Mouse (Mus musculus) CH12.LX (cell line): Measurements from ENCODE around the gene Tcea3. TPM values are rescaled to one million over a fixed set of nuclear protein-coding genes. Genes with fewer than 3 reads are reported as not detected.

Experiments
- DNase-seq: peaks from one replicate; pipeline ENCODE4 v3.0.0-alpha.2; 2013; ENCODE audit errors: extremely low read depth
- H3K27ac ChIP-seq: 2 replicates; pipeline ENCODE4 v1.5.1; 2012; ENCODE audit warnings: low read depth, mild to moderate bottlenecking, control low read depth, moderate library complexity; ENCODE audit not compliant: insufficient read depth
- H3K27me3 ChIP-seq: replicated peaks from 2 replicates; pipeline ENCODE3; 2012; ENCODE audit warnings: inconsistent platforms
- H3K36me3 ChIP-seq, 2 experiments: replicated peaks in 1 of 2; 2 replicates each; pipeline versions ENCODE3 to v1.6.1; 2012; ENCODE audit warnings: inconsistent platforms in 1 of 2, low read length in 1 of 2, mild to moderate bottlenecking in 1 of 2, mixed read lengths in 1 of 2, moderate library complexity in 1 of 2; ENCODE audit not compliant: control insufficient read depth in 1 of 2, insufficient read depth in 1 of 2
- H3K4me1 ChIP-seq, 2 experiments: 2 replicates each; pipeline ENCODE4 v1.6.1; 2012; ENCODE audit warnings: inconsistent platforms in 1 of 2, moderate library complexity in 1 of 2; ENCODE audit not compliant: insufficient read depth in 2 of 2, control insufficient read depth in 1 of 2
- H3K4me2 ChIP-seq: 2 replicates; pipeline ENCODE4 v1.6.1; 2012; ENCODE audit warnings: low read depth, mild to moderate bottlenecking, control low read depth; ENCODE audit not compliant: poor library complexity, insufficient read depth, severe bottlenecking
- H3K4me3 ChIP-seq, 3 experiments: fragments of 150-350 bp in 1 of 3; sonication (generic) in 1 of 3; replicated peaks in 1 of 3; 2 replicates each; pipeline versions ENCODE3 to v1.5.1; 2011 to 2012; ENCODE audit warnings: low read depth in 2 of 3, low read length in 2 of 3, mild to moderate bottlenecking in 2 of 3, moderate library complexity in 2 of 3, control low read depth in 1 of 3, improper control_type of control experiment in 1 of 3, inconsistent platforms in 1 of 3, mixed read lengths in 1 of 3; ENCODE audit not compliant: poor library complexity in 1 of 3
- H3K79me2 ChIP-seq: replicated peaks from 2 replicates; pipeline ENCODE4 v1.6.1; 2012; ENCODE audit warnings: mild to moderate bottlenecking, moderate library complexity; ENCODE audit not compliant: control insufficient read depth, poor library complexity, insufficient read depth, severe bottlenecking; ENCODE audit errors: extremely low read depth
- H3K9ac ChIP-seq: 2 replicates; pipeline ENCODE4 v1.6.1; 2012; ENCODE audit warnings: low read depth, mild to moderate bottlenecking, control low read depth, moderate library complexity; ENCODE audit not compliant: insufficient read depth
- H3K9me3 ChIP-seq: replicated peaks from 2 replicates; pipeline ENCODE3; 2012; ENCODE audit warnings: low read length, inconsistent platforms, mixed read lengths
- CHD2 ChIP-seq: IDR thresholded peaks from 2 replicates; pipeline ENCODE4 v1.6.1; 2011; ENCODE audit warnings: low read length, improper control_type of control experiment
- CTCF ChIP-seq, 2 experiments: IDR thresholded peaks in 1 of 2; conservative IDR thresholded peaks in 1 of 2; 2 replicates each; pipeline ENCODE4 v1.5.1; 2011 to 2012; ENCODE audit warnings: low read depth in 2 of 2, low read length in 2 of 2, improper control_type of control experiment in 1 of 2, inconsistent platforms in 1 of 2, mild to moderate bottlenecking in 1 of 2, moderate library complexity in 1 of 2
- ETS1 ChIP-seq: conservative IDR thresholded peaks from 2 replicates; pipeline ENCODE4 v1.6.1; 2012; ENCODE audit warnings: low read depth, mild to moderate bottlenecking, inconsistent platforms, low read length, improper control_type of control experiment, moderate library complexity
- GABPA ChIP-seq: IDR thresholded peaks from 2 replicates; pipeline ENCODE4 v1.6.1; 2012; ENCODE audit warnings: low read depth, low read length, improper control_type of control experiment, inconsistent platforms; ENCODE audit not compliant: insufficient replicate concordance
- HCFC1 ChIP-seq: IDR thresholded peaks from 2 replicates; pipeline ENCODE4 v1.6.1; 2012; ENCODE audit warnings: low read depth, mild to moderate bottlenecking, inconsistent platforms, low read length, improper control_type of control experiment
- MAZ ChIP-seq: IDR thresholded peaks from 2 replicates; pipeline ENCODE4 v1.6.1; 2012; ENCODE audit warnings: low read depth, mild to moderate bottlenecking, inconsistent platforms, low read length, improper control_type of control experiment, moderate library complexity
- MEF2A ChIP-seq: IDR thresholded peaks from 2 replicates; pipeline ENCODE4 v1.6.1; 2014; ENCODE audit warnings: low read depth, mild to moderate bottlenecking, inconsistent platforms, low read length, improper control_type of control experiment, borderline replicate concordance
- MXI1 ChIP-seq: IDR thresholded peaks from 2 replicates; pipeline ENCODE4 v1.6.1; 2011; ENCODE audit warnings: mild to moderate bottlenecking, low read depth, low read length, improper control_type of control experiment
- NELFE ChIP-seq: IDR thresholded peaks from 2 replicates; pipeline ENCODE4 v1.6.1; 2011; ENCODE audit warnings: low read depth, low read length, improper control_type of control experiment
- PAX5 ChIP-seq: IDR thresholded peaks from 2 replicates; pipeline ENCODE4 v1.6.1; 2012; ENCODE audit warnings: low read length, inconsistent platforms, mixed read lengths
- POLR2A ChIP-seq: IDR thresholded peaks from 2 replicates; pipeline ENCODE4 v1.6.1; 2011; ENCODE audit warnings: low read depth, mild to moderate bottlenecking, improper control_type of control experiment, low read length
- POLR2AphosphoS2 ChIP-seq: IDR thresholded peaks from 2 replicates; pipeline ENCODE4 v1.6.1; 2011; ENCODE audit warnings: low read depth, low read length, improper control_type of control experiment
- RAD21 ChIP-seq: IDR thresholded peaks from 2 replicates; pipeline ENCODE4 v1.6.1; 2011; ENCODE audit warnings: low read depth, mild to moderate bottlenecking, low read length, improper control_type of control experiment, moderate library complexity
- SIN3A ChIP-seq: IDR thresholded peaks from 2 replicates; pipeline ENCODE4 v1.6.1; 2012; ENCODE audit warnings: low read length, improper control_type of control experiment, inconsistent platforms
- SMC3 ChIP-seq: IDR thresholded peaks from 2 replicates; pipeline ENCODE4 v1.6.1; 2011; ENCODE audit warnings: low read depth, low read length, improper control_type of control experiment
- TCF12 ChIP-seq: IDR thresholded peaks from 2 replicates; pipeline ENCODE4 v1.6.1; 2014; ENCODE audit warnings: low read depth, mild to moderate bottlenecking, inconsistent platforms, low read length, improper control_type of control experiment
- UBTF ChIP-seq: IDR thresholded peaks from 2 replicates; pipeline ENCODE4 v1.6.1; 2012; ENCODE audit warnings: low read depth, mild to moderate bottlenecking, inconsistent platforms, low read length, improper control_type of control experiment, moderate library complexity
- USF1 ChIP-seq: IDR thresholded peaks from 2 replicates; pipeline ENCODE4 v1.6.1; 2014; ENCODE audit warnings: low read depth, mild to moderate bottlenecking, inconsistent platforms, low read length, improper control_type of control experiment
- ZC3H11A ChIP-seq: IDR thresholded peaks from 2 replicates; pipeline ENCODE4 v1.6.1; 2012; ENCODE audit warnings: low read depth, mild to moderate bottlenecking, inconsistent platforms, low read length, improper control_type of control experiment
- ZMIZ1 ChIP-seq: IDR thresholded peaks from 2 replicates; pipeline ENCODE4 v1.6.1; 2012; ENCODE audit warnings: low read depth, mild to moderate bottlenecking, inconsistent platforms, low read length, improper control_type of control experiment
- ZNF384 ChIP-seq: IDR thresholded peaks from 2 replicates; pipeline ENCODE4 v1.6.1; 2012; ENCODE audit warnings: low read depth, low read length, improper control_type of control experiment, inconsistent platforms
- dilution Hi-C: fragments of 300-500 bp; cut with MboI; formaldehyde crosslinking; loops from 2 replicates; pipeline ENCODE4 v1.14.3; 2020; ENCODE audit warnings: low sequenced_read_pairs; ENCODE audit not compliant: extremely low pct_unique_long_range_greater_than_20kb, extremely low pct_ligation_motif_present
- in situ Hi-C: fragments of 300-500 bp; cut with MboI; formaldehyde crosslinking; loops from 3 replicates; pipeline ENCODE4 v1.14.3; 2019; ENCODE audit warnings: low sequenced_read_pairs, low pct_ligation_motif_present, low pct_unique_long_range_greater_than_20kb, mixed read lengths
- polyA plus RNA-seq: library from polyadenylated mRNA; unstranded; fragments of >175 nt; gene quantifications from 2 replicates; pipeline ENCODE4 v1.2.1, GENCODE M21; 2012; ENCODE audit warnings: low read depth; ENCODE audit not compliant: insufficient read length
- total RNA-seq, 2 experiments: library from RNA; depleted of rRNA; stranded (reverse); fragments of 300-350 nt in 1 of 2; fragments of >200 nt in 1 of 2; gene quantifications; 2 replicates each; pipeline ENCODE4 v1.2.3; 2012 to 2014

Gene Tcea3
- total and polyA plus RNA-seq, 3 experiments: not detected

DNA sequence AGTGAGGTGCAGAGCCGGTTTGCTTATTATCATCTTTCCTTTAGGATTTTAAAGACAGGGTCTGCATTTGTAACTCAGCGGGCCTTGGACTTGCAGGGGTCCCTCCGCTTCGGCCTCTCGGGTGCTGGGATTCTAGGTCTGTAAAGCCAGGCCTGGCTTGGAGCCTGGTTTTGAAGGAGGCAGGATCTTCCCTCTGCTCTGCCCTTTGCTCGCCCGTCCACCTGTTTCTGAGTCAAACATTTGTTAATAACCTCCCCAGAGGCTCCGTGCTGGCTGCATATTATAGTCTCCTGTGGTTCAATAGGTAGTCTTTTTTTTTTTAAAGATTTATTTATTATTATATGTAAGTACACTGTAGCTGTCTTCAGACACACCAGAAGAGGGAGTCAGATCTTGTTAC lies 32.0 kb upstream of the Tcea3 start:
- no peak for TF ChIP-seq SIN3A
- TF ChIP-seq POLR2AphosphoS2: no peak
- TF ChIP-seq UBTF: no peak
- TF ChIP-seq USF1: no peak
- H3K4me1 ChIP-seq: no peaks in the 10 kb centered on the region
- in situ Hi-C loops (no loop called here), dilution Hi-C loops (no loop called here)
- H3K4me2 ChIP-seq: no peak overlapping the region
- H3K27ac ChIP-seq: no peak overlapping the region
- no peak for DNase-seq
- no peak overlapping the region for H3K4me3 ChIP-seq
- H3K79me2 ChIP-seq: no peaks in the 10 kb centered on the region
- no peak overlapping the region for H3K9ac ChIP-seq
- no peaks in the 10 kb centered on the region for H3K9me3 ChIP-seq
- no peaks in the 10 kb centered on the region for H3K36me3 ChIP-seq
- peaks cover 79% of the 10 kb centered on the region for H3K27me3 ChIP-seq

DNA sequence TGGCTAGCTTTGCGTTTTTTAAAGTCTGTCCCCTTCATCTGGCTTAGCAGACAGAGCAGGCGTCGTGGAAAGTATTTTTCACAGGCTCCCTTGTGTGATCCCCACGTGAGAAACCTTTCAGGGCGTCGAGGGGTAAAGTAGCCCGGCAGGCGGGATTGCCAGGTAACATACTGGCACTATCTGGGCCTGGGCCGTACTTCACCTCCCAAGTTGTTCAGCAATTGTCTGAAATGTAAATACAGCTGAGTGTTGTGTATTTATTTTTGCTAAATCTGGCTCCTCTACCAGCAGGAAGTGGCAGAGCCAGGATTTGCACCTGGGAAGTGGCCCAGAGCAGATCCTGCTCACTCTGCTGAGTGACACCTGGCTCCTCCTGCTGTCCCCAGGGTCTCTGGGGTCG lies 30.5 kb upstream of the Tcea3 start:
- DNase-seq: no peak
- Histone ChIP-seq H3K9ac (no peak overlapping the region), H3K4me3 (no peak overlapping the region), H3K9me3 (no peaks in the 10 kb centered on the region), H3K27me3 (peaks cover 80% of the 10 kb centered on the region), H3K27ac (no peak overlapping the region), H3K4me1 (no peaks in the 10 kb centered on the region), H3K36me3 (no peaks in the 10 kb centered on the region), H3K79me2 (no peaks in the 10 kb centered on the region), H3K4me2 (no peak overlapping the region)
- in situ Hi-C loops (no loop called here), dilution Hi-C loops (no loop called here)
- no peak for TF ChIP-seq MXI1
- TF ChIP-seq MEF2A: no peak
- TF ChIP-seq POLR2A: no peak
- TF ChIP-seq SMC3: no peak
- TF ChIP-seq ZMIZ1: no peak
- no peak for TF ChIP-seq TCF12
- TF ChIP-seq MAZ: no peak
- TF ChIP-seq HCFC1: no peak
- no peak for TF ChIP-seq RAD21
- no peak for TF ChIP-seq NELFE
- no peak for TF ChIP-seq PAX5
- no peak for TF ChIP-seq CHD2
- TF ChIP-seq CTCF (conservative IDR thresholded peaks at IDR 0.05 in 1 of 2, IDR thresholded peaks at IDR 0.05 in 1 of 2; ENCODE audit: low read depth in 2 of 2, low read length in 2 of 2): no peak
- no peak for TF ChIP-seq ZNF384
- no peak for TF ChIP-seq ETS1
- no peak for TF ChIP-seq GABPA
- no peak for TF ChIP-seq USF1
- no peak for TF ChIP-seq ZC3H11A
- TF ChIP-seq UBTF: no peak
